Comparison of ENCODE assay signal across 23 mouse cellular contexts in the genomic region with DNA sequence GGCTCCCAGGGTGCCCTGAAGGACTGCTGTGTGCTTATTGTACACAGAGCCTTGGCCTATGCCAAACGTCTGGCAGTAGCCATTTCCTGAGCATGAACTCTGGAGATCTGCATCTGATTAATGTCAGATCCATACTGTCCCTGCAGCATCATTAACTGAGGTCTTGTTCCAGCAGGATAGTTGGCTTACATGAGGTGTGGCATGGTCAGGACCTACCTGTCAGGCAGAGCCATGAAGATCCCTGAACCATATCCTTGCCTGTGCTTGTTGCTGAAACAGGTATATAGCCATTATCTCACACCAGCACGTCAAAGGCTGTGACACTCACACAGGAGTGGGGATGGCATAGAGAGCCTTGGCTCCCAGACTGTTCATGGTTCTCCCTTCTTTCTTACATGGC. TPM values are rescaled to one million over a fixed set of nuclear protein-coding genes. Genes with fewer than 3 reads are reported as not detected.
"Had no signal": no experiment of that assay in that cellular context is flagged by ENCODE, and none has a peak within 500 bp of the region (broad histone marks: within the 10 kb centered on the region; RNA-seq: fewer than 3 reads in every experiment).

No protein-coding gene starts in this region.

- H3K4me2 ChIP-seq: lung, embryonic 15.5 days; midbrain, embryonic 13.5 days; neural tube, embryonic 12.5 days; stomach, embryonic 15.5 days had no signal

- H3K9me3 ChIP-seq: lung, embryonic 15.5 days; megakaryocyte, embryonic 14.5 days; midbrain, embryonic 13.5 days; neural tube, embryonic 12.5 days; stomach, embryonic 15.5 days had no signal

- H3K27ac ChIP-seq: lung, embryonic 15.5 days; macrophage; midbrain, embryonic 13.5 days; neural tube, embryonic 12.5 days; stomach, embryonic 15.5 days; stomach, postnatal 0 days had no signal

- H3K9ac ChIP-seq: liver, postnatal 0 days; lung, embryonic 15.5 days; midbrain, embryonic 13.5 days; neural tube, embryonic 12.5 days; stomach, embryonic 15.5 days had no signal

- ATAC-seq: liver, postnatal 0 days; lung, postnatal 0 days; midbrain, embryonic 13.5 days had no signal

- H3K27me3 ChIP-seq: lung, embryonic 15.5 days; megakaryocyte, embryonic 14.5 days; midbrain, embryonic 13.5 days; neural tube, embryonic 12.5 days; stomach, embryonic 15.5 days had no signal

- DNase-seq: liver, postnatal 0 days; lung, adult 2 months; lung, postnatal 14 days; lung, postnatal 36 days; right cerebral cortex, postnatal 14 days; thymus, adult 2 months; thymus, postnatal 25 days; thymus, postnatal 4 days had no signal

- H3K4me3 ChIP-seq: lung, embryonic 15.5 days; megakaryocyte, embryonic 14.5 days; midbrain, embryonic 13.5 days; neural tube, embryonic 12.5 days; stomach, embryonic 15.5 days had no signal

RNA-seq across cellular contexts. Expression of gene Rbbp8nl, which starts 21.7 kb away (rescaled TPM):
- total RNA-seq: megakaryocyte progenitor cell, adult 5-6 weeks; midbrain, postnatal 0 days; monocyte, adult 5-6 weeks; neutrophil, adult 5-6 weeks had no signal
- polyA plus RNA-seq: liver, postnatal 0 days; macrophage; midbrain, embryonic 13.5 days; midbrain, postnatal 0 days; neural tube, embryonic 14.5 days; spleen, adult 2 months; testis, adult 2 months had no signal

RNA-seq across cellular contexts. Expression of gene Lama5, which starts 42.3 kb away (rescaled TPM):
- polyA plus RNA-seq: macrophage had no signal
